Mouse (Mus musculus) forebrain, embryonic 14.5 days (tissue): ENCODE measurements around the gene Dhx37. TPM values are rescaled to one million over a fixed set of nuclear protein-coding genes. Genes with fewer than 3 reads are reported as not detected.

Source experiments
- ATAC-seq: fragments of 200-750 bp; cut with Nextera tagmentation; 2 replicates; pipeline ENCODE4 v1.8.0; 2017; ENCODE audit warnings: mild to moderate bottlenecking, moderate library complexity
- DNase-seq: peaks from one replicate; pipeline ENCODE4 v3.0.0-alpha.2; 2015; ENCODE audit warnings: low spot score
- H3K27ac ChIP-seq: fragments of 300-500 bp; sonication (generic); 2 replicates; pipeline ENCODE4 v1.5.1; 2014; ENCODE audit warnings: low read depth, mild to moderate bottlenecking, control low read depth, low read length, moderate library complexity
- H3K27me3 ChIP-seq: fragments of 300-500 bp; sonication (generic); replicated peaks from 2 replicates; pipeline ENCODE4 v1.6.1; 2014; ENCODE audit warnings: low read length, control low read depth, mixed read lengths; ENCODE audit not compliant: control insufficient read depth, insufficient read depth
- H3K36me3 ChIP-seq: fragments of 300-500 bp; sonication (generic); 2 replicates; pipeline ENCODE4 v1.6.1; 2014; ENCODE audit warnings: low read length, control low read depth; ENCODE audit not compliant: control insufficient read depth, insufficient read depth
- H3K4me1 ChIP-seq: fragments of 300-500 bp; sonication (generic); 2 replicates; pipeline ENCODE4 v1.6.1; 2014; ENCODE audit warnings: antibody characterized with exemption, low read length, control low read depth; ENCODE audit not compliant: control insufficient read depth, insufficient read depth
- H3K4me2 ChIP-seq: fragments of 300-500 bp; sonication (generic); 2 replicates; pipeline ENCODE4 v1.6.1; 2014; ENCODE audit warnings: mild to moderate bottlenecking, control low read depth, low read length
- H3K4me3 ChIP-seq: fragments of 300-500 bp; sonication (generic); 2 replicates; pipeline ENCODE4 v1.5.1; 2014; ENCODE audit warnings: low read depth, low read length, control low read depth
- H3K9ac ChIP-seq: fragments of 300-500 bp; sonication (generic); 2 replicates; pipeline ENCODE4 v1.6.1; 2014; ENCODE audit warnings: mild to moderate bottlenecking, low read length, control low read depth, moderate library complexity
- H3K9me3 ChIP-seq: fragments of 300-500 bp; sonication (generic); replicated peaks from 2 replicates; pipeline ENCODE4 v1.6.1; 2016; ENCODE audit warnings: low read length, control low read depth, mixed read lengths; ENCODE audit not compliant: control insufficient read depth
- WGBS: fragments of 180-500 bp; shearing (Covaris S2); extraction: QIAGEN DNeasy Blood & Tissue Kit; methylation state at CpG from one replicate; pipeline ENCODE4 v1.1.7; 2014; 5-methylcytosine and 5-hydroxymethylcytosine counted together
- polyA plus RNA-seq: library from polyadenylated mRNA; unstranded; fragments of >200 nt; fragmentation: Nextera tagmentation; extraction: Ambion mirVana; gene quantifications from 2 replicates; pipeline ENCODE4 v1.2.1, GENCODE M21; 2014

Dhx37 gene
- polyA plus RNA-seq, 1 experiment from 2014 or later, result 4.7 TPM

DNA sequence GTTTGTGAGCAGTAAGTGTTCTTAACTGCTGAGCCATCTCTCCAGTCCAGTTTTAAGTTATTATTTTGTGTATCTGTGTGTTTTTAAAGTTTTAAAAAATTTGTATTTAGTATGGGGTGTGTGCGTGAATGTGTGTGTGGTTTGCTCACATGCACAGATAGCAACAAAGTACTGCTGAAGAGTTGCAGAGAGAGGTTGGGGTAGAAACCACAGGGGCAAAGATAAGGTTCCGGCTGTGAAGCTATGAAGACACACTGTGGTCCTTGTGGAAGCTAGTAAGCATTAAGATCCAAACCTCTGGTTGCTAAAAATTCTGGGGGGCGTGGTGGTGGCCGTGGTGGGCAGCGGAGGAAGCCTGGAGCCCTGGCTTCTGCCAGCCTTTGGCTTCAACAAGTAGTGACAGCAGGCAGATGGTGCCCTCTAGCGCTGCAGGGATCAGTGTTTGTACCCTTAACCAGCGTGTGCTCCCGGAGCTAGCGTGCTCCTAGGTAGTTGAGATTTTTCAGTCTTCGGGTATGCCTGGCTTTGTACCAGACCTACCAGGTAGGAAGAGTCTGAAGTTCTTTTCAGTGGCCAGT lies 28.0 kb upstream of the Dhx37 start:
- no peak overlapping the region for H3K9ac ChIP-seq
- DNase-seq (peak; percentile 37), ATAC-seq (no peak)
- H3K4me2 ChIP-seq, result no peak overlapping the region
- H3K4me3 ChIP-seq, result no peak overlapping the region
- no peaks in the 10 kb centered on the region for H3K4me1 ChIP-seq
- H3K9me3 ChIP-seq, result no peaks in the 10 kb centered on the region
- WGBS, result 46% methylated on average over 10 of the region's 10 CpGs
- no peak overlapping the region for H3K27ac ChIP-seq
- H3K36me3 ChIP-seq, result no peaks in the 10 kb centered on the region
- no peaks in the 10 kb centered on the region for H3K27me3 ChIP-seq

GRCm38 (mm10) chr5:125460574-125460973 lies 26.7 kb upstream of the Dhx37 start:
- Histone ChIP-seq H3K36me3 (peaks cover 7% of the 10 kb centered on the region), H3K9me3 (no peaks in the 10 kb centered on the region), H3K9ac (no peak overlapping the region), H3K27ac (no peak overlapping the region), H3K4me2 (no peak overlapping the region), H3K4me3 (no peak overlapping the region), H3K27me3 (no peaks in the 10 kb centered on the region), H3K4me1 (no peaks in the 10 kb centered on the region)
- ATAC-seq (no peak), DNase-seq (no peak)
- WGBS, result 86% methylated on average over 3 of the region's 3 CpGs

DNA sequence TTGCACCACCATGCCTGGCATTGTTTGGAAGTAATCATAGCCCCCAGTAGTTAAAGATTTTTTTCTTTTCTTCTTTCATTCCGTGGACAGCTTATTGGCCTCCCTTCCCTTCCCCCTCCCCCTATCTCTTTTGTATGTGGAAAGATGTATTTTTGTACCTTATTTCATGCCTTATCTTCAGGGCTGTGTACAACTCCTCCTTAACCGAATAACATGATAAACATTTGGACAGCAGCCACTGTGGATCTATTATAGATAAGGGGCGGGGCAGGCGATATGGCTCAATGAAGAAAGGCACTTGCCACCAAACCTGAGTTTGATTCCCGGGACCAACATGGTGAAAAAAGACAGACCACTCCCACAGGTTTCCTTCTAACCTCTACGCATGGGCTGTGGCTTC lies 23.6 kb upstream of the Dhx37 start:
- H3K9ac ChIP-seq, result no peak overlapping the region

DNA sequence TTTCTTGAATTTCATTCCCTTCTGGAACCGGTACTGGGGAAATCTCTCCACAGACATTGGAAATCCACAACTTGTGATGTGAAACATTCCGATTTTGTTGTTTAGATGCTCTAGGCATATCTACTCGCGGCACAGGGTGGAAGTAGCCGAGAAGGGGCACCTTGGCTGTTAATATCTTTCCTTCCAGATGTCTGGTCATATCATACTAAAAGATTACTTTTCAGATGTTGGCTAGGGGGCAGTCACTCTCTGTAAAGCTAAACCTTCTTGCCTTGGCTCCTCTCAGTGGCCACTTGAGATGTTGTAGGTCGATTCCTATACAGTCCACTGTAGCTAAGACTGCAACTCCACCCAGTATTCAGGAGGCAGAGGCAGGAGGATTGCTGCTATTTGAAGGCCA lies 22.2 kb upstream of the Dhx37 start:
- DNase-seq, result no peak
- no peak overlapping the region for H3K27ac ChIP-seq
- no peak overlapping the region for H3K4me2 ChIP-seq
- no peak overlapping the region for H3K9ac ChIP-seq
- H3K4me3 ChIP-seq, result no peak overlapping the region
- 93% methylated on average over 6 of the region's 6 CpGs for WGBS
- no peaks in the 10 kb centered on the region for H3K4me1 ChIP-seq
- peaks cover 36% of the 10 kb centered on the region for H3K36me3 ChIP-seq
- H3K27me3 ChIP-seq, result no peaks in the 10 kb centered on the region
- no peak for ATAC-seq
- no peaks in the 10 kb centered on the region for H3K9me3 ChIP-seq

More for the DNA sequence above, 23.6 kb upstream of the Dhx37 start:
- Histone ChIP-seq H3K36me3 (peaks cover 28% of the 10 kb centered on the region), H3K9me3 (no peaks in the 10 kb centered on the region), H3K4me3 (no peak overlapping the region), H3K27ac (no peak overlapping the region), H3K4me1 (no peaks in the 10 kb centered on the region), H3K27me3 (no peaks in the 10 kb centered on the region), H3K4me2 (no peak overlapping the region)
- DNase-seq (no peak), ATAC-seq (no peak)
- WGBS, result 89% methylated on average over 6 of the region's 6 CpGs

- Histone ChIP-seq H3K27ac (no peak overlapping the region), H3K27me3 (no peaks in the 10 kb centered on the region), H3K36me3 (peaks cover 39% of the 10 kb centered on the region), H3K4me1 (no peaks in the 10 kb centered on the region), H3K4me2 (no peak overlapping the region), H3K9me3 (no peaks in the 10 kb centered on the region), H3K9ac (no peak overlapping the region), H3K4me3 (no peak overlapping the region)
- no peak for DNase-seq
- ATAC-seq, result no peak
- 96% methylated on average over 9 of the region's 9 CpGs for WGBS
These were observed 18.7 kb upstream of the Dhx37 start for GRCm38 (mm10) chr5:125452573-125452972.

DNA sequence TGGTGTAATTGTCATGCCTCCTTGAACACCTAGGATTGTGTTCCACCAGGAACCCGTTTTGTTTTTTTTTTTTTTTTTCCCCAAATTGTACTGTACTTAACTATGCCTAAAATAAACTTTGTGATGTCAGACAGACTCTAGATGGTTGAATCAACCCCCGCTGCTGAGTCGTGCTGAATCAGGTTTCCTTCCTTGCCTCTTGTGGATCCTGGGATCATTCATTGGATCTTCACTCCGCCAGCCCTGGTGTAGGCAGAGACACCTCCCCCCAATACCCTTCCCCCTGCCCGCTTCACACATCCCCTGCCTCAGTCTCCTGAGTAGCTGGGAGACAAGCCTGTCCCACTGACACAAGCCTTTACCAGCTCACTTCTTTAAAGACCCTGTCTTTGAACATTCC lies 15.4 kb upstream of the Dhx37 start:
- no peaks in the 10 kb centered on the region for H3K4me1 ChIP-seq
- no peak overlapping the region for H3K4me3 ChIP-seq
- no peaks in the 10 kb centered on the region for H3K9me3 ChIP-seq
- H3K4me2 ChIP-seq, result no peak overlapping the region
- H3K27ac ChIP-seq, result no peak overlapping the region
- H3K27me3 ChIP-seq, result no peaks in the 10 kb centered on the region
- peaks cover 23% of the 10 kb centered on the region for H3K36me3 ChIP-seq
- ATAC-seq, result no peak
- DNase-seq, result no peak
- WGBS, result 86% methylated on average over 5 of the region's 5 CpGs
- no peak overlapping the region for H3K9ac ChIP-seq

GRCm38 (mm10) chr5:125448631-125449030 lies 14.7 kb upstream of the Dhx37 start:
- ATAC-seq (no peak), DNase-seq (no peak)
- 91% methylated on average over 4 of the region's 4 CpGs for WGBS
- Histone ChIP-seq H3K9me3 (no peaks in the 10 kb centered on the region), H3K27me3 (no peaks in the 10 kb centered on the region), H3K9ac (no peak overlapping the region), H3K27ac (no peak overlapping the region), H3K4me2 (no peak overlapping the region), H3K4me1 (no peaks in the 10 kb centered on the region), H3K36me3 (peaks cover 20% of the 10 kb centered on the region; the same call in 1 of the 2 replicates), H3K4me3 (no peak overlapping the region)

- H3K27ac ChIP-seq, result no peak overlapping the region
- H3K4me3 ChIP-seq, result no peak overlapping the region
- no peak for ATAC-seq
- H3K4me1 ChIP-seq, result no peaks in the 10 kb centered on the region
- H3K9me3 ChIP-seq, result no peaks in the 10 kb centered on the region
- H3K27me3 ChIP-seq, result no peaks in the 10 kb centered on the region
- DNase-seq, result no peak
- H3K36me3 ChIP-seq, result peaks cover 15% of the 10 kb centered on the region; the same call in 1 of the 2 replicates
- H3K4me2 ChIP-seq, result no peak overlapping the region
- WGBS, result 74% methylated on average over 3 of the region's 3 CpGs
- H3K9ac ChIP-seq, result no peak overlapping the region
These were observed 14.1 kb upstream of the Dhx37 start for GRCm38 (mm10) chr5:125448026-125448425.

- Histone ChIP-seq H3K4me1 (peaks cover 7% of the 10 kb centered on the region), H3K9me3 (no peaks in the 10 kb centered on the region), H3K4me2 (no peak overlapping the region), H3K27me3 (no peaks in the 10 kb centered on the region), H3K27ac (no peak overlapping the region), H3K36me3 (peaks cover 3% of the 10 kb centered on the region; the same call in 1 of the 2 replicates), H3K9ac (no peak overlapping the region), H3K4me3 (no peak overlapping the region)
- DNase-seq, result no peak
- ATAC-seq, result no peak
- WGBS, result 63% methylated on average over 7 of the region's 7 CpGs
These were observed 12.4 kb upstream of the Dhx37 start for GRCm38 (mm10) chr5:125446344-125446743.
